Comparison of ENCODE assay signal across 8 mouse cellular contexts in the genomic region with DNA sequence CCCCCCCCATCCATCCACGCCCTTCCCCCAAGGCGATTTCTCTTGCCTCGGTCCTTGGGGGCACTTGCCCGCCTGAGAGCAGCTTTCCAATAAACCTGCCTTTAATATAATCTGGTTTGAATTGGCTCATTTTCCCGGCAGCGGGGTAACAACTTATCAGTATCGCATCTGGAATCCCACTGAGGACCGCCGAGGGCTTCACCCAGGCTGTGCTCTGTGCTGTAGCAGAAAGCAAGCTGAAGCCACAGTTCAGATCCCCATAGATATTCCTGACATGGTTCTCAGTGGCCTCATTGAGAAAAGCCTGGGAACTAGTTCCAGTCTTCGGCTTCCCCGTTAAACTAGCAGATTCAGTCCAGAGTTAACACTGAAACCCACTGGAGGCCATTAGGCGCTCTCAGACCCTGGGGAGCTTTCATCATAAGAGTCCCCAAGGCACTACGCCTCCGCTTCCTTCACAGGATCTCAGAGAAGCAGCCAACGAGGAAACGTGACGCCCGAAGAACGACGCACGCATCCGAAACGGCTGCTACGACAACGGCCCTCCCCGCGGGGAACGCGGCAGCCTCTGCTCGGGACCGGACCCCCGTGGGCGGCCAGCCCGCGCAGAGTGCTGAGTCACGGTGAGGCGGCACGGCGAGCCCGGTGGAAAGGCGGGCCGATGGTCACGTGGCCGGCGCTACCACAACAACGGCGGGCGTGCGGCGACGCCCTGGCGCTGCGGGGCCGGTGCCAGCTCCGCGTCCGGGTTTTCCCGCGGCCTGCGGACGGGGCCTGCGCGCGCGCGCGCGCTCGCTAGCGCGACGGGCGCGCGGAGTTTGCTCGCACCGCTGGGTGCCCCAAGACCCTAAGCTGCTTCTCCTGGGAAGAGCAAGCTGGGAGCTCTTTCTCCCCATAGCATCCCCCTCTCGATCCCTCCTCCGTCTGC. TPM values are rescaled to one million over a fixed set of nuclear protein-coding genes. Genes with fewer than 3 reads are reported as not detected.
A peak's percentile ranks its signal among the peaks of the same experiment; 100 is the strongest.
DNase-seq lines count a peak whose midpoint lies in the region; ATAC-seq and TF ChIP-seq lines count a peak whose summit lies in the region.

No protein-coding gene starts in this region.

- peak overlapping the region; percentile 79 for H3K4me3 ChIP-seq in gastrocnemius, adult 2 months
- peak overlapping the region; percentile 68 for H3K4me3 ChIP-seq in hindbrain, postnatal 0 days (ENCODE audit: low read length)

- H3K4me2 ChIP-seq in hindbrain, postnatal 0 days (ENCODE audit: low read depth, low read length) = peak overlapping the region; percentile 72

- peak; percentile 99 for DNase-seq in gastrocnemius, adult 2 months
- DNase-seq in hindbrain, postnatal 0 days (ENCODE audit: low spot score) = peak; percentile 95
- DNase-seq in left cerebral cortex, adult 8-10 months (ENCODE audit: low spot score in 2 of 2) = peak; percentile 93 to 96
- DNase-seq in right cerebral cortex, adult 18-20 months = peak; percentile 97
- DNase-seq in urinary bladder, adult 2 months (ENCODE audit: low spot score) = peak; percentile 98

- H3K4me1 ChIP-seq in hindbrain, postnatal 0 days (ENCODE audit: insufficient read depth, low read length) = no peaks in the 10 kb centered on the region

- H3K9ac ChIP-seq in hindbrain, postnatal 0 days (replicated peaks; ENCODE audit: low read length) = peak overlapping the region; percentile 63

- no peaks in the 10 kb centered on the region for H3K27me3 ChIP-seq in hindbrain, postnatal 0 days (ENCODE audit: insufficient read depth, low read length)

- no peak for TF ChIP-seq CTCF in gastrocnemius, adult 2 months (IDR thresholded peaks at IDR 0.05)
- no peak for TF ChIP-seq CTCF in hindbrain, postnatal 0 days (IDR thresholded peaks at IDR 0.05; ENCODE audit: low read depth)

- ATAC-seq in activated CD4-positive, CD25-positive, alpha-beta regulatory T cell, adult 4 months = peak; percentile 85
- ATAC-seq in common myeloid progenitor, adult 5-6 weeks (replicated peaks; ENCODE audit: low read depth, poor library complexity, severe bottlenecking) = peak; percentile 77
- ATAC-seq in hindbrain, postnatal 0 days = peak; percentile 91
- peak; percentile 70 for ATAC-seq in megakaryocyte, adult 5-6 weeks (ENCODE audit: poor library complexity, severe bottlenecking)

- WGBS in hindbrain, postnatal 0 days = under 1% methylated on average over 78 of the region's 79 CpGs

- intact Hi-C loops in gastrocnemius, adult 2 months (cut with DNase I) = loop anchor here (1.0 to 5.0 kb wide), 2 partner anchors 138 to 206 kb away; a partner anchor contains a TSS

- H3K36me3 ChIP-seq in hindbrain, postnatal 0 days (ENCODE audit: insufficient read depth, low read length) = no peaks in the 10 kb centered on the region

- H3K9me3 ChIP-seq in hindbrain, postnatal 0 days (ENCODE audit: low read length) = no peaks in the 10 kb centered on the region

- H3K27ac ChIP-seq in gastrocnemius, adult 2 months = peak overlapping the region; percentile 95
- peak overlapping the region; percentile 85 for H3K27ac ChIP-seq in hindbrain, postnatal 0 days

RNA-seq across cellular contexts. Expression of a gene that starts 3.9 kb away (rescaled TPM):
- 1 to 10 TPM; 8.5 to 9.1 TPM for polyA plus RNA-seq in activated CD4-positive, CD25-positive, alpha-beta regulatory T cell, adult 4 months (2017; shearing (Covaris generic))
- 48.4 and 57.5 TPM in 2 replicates for total RNA-seq in common myeloid progenitor, adult 5-6 weeks (2017)
- total RNA-seq in gastrocnemius, adult 2 months (2021) = 10 to 100 TPM in 1 of 2 experiments, 1 to 10 TPM in 1; 8.9 to 11.2 TPM
- total RNA-seq in hindbrain, postnatal 0 days (2014; rRNA removed) = 21.7 and 24.9 TPM in 2 replicates
- polyA plus RNA-seq in hindbrain, postnatal 0 days (2015; fragmentation: Nextera tagmentation; extraction: Ambion mirVana) = 16.3 and 16.9 TPM in 2 replicates
- total RNA-seq in left cerebral cortex, adult 8-10 months (2022) = 10 to 100 TPM; 45.7 to 50.4 (median 49.4) TPM
- 21.9 and 25.7 TPM in 2 replicates for total RNA-seq in megakaryocyte, adult 5-6 weeks (2015)
- total RNA-seq in megakaryocyte, adult 5-6 weeks (2017) = 24.7 and 28.5 TPM in 2 replicates
- polyA plus RNA-seq in urinary bladder, adult 2 months (2012; rRNA removed) = 56.6 and 67.4 TPM in 2 replicates

Comparison
In these comparisons a context has a peak if more than half of its experiments do, and no peak if none do; other contexts are left out.
1. Peak in every context shown above with its lines: DNase-seq, ATAC-seq, H3K4me3 ChIP-seq and H3K27ac ChIP-seq.